Mouse (Mus musculus) right cerebral cortex, adult 2 months (tissue): ENCODE measurements around the gene Slc18a2.

ENCODE experiments used
- DNase-seq, 2 experiments: peaks; one replicate each; pipeline ENCODE4 v3.0.0; 2021 to 2022; ENCODE audit warnings: low spot score in 2 of 2

Gene Slc18a2

DNA sequence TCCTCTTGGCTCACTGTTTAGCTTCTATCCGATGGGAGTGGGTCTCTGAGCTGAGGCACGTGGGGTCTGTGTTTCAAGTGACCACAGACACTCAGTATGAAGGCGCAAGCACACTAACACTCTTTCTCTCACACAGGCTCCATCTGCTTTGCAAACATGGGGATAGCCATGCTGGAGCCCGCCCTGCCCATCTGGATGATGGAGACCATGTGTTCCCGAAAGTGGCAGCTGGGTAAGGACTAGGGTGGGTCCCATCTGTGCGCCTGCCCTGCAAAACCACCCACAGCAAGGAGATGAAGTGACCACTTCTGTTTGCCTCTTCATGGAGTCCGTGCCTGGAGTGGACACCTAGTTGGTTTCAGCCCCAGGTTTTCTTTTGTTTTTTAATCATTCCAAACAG, 15.7 kb downstream of the Slc18a2 start:
- no peak for DNase-seq

DNA sequence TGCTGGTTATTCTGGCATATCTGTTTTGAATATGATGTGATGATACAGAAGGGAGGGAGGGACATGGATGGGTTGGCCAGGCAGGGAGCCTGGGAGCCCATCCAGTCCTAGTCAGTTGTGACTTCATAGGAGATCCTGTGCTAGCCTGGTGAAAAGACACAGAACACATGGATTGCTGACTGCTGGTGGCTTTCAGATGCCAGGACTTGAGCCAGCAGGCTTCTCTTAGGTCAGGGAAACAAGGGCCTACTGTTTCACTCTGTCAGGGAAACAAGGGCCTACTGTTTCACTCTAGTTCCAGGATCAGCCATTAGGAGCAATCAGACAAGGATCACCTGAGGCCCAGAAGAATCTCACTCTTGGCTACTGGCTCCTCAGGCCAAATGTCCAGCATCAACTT, 20.1 kb downstream of the Slc18a2 start:
- no peak for DNase-seq

DNA sequence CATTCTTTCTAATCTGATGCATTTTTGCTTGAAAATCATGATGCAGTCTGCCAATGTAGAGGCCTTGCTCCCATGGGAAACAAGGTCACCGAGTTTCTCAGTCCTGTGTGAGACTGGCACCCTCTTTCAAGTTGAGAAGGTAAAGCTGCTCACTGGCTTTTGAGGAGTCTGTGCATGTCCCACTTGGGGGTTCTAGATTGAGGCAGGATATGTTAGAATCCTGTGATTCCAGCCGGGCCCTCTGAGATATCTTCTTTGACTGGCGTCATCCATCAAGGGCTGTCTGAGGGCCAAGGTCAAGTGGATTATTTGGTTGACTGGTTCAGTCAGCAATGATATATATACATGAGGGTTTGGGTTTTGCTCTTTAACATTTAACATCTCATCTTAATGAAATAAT, 21.3 kb downstream of the Slc18a2 start:
- no peak for DNase-seq

DNA sequence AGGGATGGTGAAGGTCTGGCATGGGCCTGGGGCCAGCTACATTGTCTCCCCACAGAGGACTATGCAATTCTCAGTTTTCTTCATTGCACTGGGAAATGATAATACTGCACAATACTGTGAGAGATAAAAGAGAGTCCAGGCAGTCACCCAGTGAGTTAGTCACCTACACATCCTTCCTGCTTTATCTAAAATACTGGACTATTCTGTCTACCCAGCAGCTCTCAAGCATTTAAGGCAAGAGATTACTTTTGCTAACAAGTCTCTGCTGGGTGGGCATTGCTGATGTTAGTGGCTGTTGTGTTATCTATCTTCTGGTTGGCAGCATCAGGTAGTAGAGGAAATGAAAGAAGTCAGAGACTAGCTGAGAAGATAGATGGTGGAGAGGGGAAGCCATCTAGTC, 28.3 kb downstream of the Slc18a2 start:
- DNase-seq: no peak

DNA sequence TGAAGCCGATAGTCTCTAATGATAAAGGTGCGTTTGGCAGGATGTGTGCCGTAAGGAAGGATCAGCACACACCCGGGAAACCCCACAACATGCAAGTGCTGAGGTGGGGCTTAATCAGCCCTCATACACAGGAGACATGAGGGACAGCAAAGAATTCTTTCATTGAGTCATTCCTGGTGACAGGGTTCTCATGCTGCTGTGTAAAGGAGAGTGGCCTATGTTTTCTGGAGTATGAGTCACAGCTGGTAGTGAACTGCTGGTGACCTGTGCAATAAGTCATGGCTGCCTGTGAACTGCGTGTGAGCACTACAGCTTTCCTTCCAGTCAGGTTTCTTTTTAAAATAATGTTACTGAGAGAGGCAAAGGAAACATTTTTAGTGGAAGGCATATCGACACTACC, 29.1 kb downstream of the Slc18a2 start:
- DNase-seq: no peak

DNA sequence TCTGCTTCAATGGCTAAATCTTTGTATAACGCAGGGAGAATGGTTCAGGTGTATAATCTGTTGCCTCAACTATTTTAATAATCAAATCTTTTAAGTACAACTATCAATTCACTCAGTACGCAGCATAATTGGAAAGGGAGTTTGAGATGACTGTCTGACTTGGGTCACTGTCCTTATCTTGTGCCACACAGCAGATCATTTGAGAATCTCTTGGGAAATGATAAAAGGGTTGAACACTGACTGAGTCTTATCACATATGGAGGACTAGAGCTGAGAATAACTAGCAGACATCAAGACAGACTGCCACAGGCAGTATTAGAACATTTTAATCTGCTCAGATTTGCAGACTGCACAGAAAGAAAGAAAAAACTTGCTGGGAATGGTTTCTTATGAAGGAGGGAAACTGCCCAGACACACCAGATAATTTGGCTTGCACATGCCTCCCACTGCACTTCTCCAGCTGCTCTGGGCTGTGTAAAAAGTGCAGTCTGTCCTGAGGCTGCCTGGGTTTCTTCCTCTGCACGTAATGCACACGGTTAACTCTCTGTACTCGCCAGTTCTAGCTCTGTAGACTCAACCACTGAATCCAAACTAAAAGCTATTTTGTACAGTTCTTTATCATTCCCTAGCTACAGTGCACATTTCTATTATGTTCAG, 31.6 kb downstream of the Slc18a2 start:
- DNase-seq: peak in 1 of 2 experiments; percentile 24

DNA sequence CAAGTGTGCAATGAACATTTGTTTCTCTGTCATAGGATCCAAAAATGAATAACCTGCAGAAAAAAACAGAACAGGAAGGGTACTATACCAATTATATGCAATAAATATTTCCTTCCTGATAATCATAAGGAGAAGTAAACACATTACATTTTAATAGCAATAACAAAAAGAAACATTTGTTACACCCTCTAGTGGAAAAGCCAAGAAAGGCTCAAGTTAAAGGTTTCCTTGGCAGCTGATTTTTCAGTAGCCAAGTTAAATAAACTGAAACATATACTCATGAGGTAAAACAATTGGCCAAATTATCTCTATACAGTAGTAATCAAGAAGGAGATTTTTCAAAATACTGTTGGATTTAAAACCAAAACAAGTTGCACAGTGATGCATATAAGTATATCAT, 54.6 kb downstream of the Slc18a2 start:
- DNase-seq: no peak

DNA sequence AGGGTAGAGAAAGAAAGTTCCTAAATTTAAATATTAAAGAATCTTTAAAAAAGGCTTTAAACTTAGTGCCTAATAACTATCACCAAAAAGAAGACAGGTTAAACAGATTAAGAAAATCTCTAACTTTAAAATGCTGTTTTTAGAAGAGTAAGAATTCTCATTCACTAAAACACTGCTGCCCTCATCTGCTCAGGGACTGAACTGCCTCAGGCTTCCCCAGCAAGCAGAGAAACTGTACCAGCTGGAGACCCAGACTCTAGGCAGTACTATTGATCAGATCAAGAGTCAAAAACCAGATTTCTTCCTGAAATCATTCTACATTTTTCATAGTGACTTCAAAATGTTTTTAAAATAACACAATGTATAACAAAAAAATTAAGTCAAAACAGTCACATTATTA, 55.9 kb downstream of the Slc18a2 start:
- DNase-seq: peak; percentile 46

DNA sequence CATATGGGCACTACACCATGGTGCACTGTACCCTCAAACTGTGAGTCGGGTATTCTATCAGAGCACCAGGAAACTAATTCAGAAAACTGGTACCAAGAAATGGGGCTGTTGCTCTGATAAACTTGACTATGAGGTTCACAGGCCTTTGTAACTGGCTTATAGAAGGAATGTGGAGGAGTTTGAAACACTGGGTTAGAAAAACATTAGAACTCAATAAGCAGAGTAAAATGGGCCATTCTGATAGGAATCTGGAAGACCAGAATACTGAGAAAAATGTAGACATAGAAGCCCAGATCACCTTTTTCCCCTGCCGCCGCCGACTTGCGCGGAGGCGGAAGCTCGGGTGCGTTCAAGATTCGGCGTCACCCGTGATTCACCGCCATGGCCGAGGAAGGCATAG, 61.3 kb downstream of the Slc18a2 start, which contains the start of gene Rps12-ps3:
Gene Rps12-ps3 (plus strand): TSS at position 301 of the 400 bp plus-strand sequence.
- DNase-seq: no peak

DNA sequence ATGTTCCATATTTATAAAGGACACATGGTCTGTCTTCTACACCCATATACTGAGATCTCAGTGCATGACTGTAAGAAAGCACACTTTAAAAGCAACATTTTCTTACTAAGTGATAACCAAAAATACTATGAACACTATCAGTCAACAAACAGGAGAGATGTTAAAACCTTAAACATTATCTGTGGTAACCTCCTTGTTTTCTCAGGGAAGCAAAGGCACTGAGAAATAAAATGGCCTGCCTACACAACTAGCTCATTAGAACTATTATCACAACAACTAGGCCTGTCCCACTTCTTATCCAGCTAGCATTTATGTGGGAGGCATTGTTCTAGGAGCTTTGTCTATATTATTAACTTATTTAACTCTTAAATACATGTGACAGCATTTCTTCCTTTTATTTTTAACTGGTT, 70.1 kb downstream of the Slc18a2 start:
- DNase-seq: no peak

DNA sequence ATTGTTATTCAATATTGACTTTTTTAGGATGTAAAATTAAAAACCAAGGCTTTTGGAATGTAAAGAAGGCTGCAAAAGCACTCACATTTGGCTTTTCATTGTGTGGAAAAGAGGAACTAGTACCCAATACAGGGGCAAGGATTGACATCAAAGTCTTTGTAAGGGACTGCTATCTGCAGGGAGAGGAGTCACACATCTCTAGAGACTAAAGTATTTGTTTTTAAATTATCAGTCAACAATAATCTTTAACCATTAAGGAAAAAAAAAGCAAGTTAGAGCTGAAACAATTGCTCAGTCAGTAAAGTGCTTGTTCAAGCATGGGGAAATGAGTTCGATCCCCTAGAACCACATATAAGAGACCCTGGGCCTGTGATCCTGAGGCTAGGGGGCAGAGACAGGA, 76.0 kb downstream of the Slc18a2 start:
- no peak for DNase-seq

DNA sequence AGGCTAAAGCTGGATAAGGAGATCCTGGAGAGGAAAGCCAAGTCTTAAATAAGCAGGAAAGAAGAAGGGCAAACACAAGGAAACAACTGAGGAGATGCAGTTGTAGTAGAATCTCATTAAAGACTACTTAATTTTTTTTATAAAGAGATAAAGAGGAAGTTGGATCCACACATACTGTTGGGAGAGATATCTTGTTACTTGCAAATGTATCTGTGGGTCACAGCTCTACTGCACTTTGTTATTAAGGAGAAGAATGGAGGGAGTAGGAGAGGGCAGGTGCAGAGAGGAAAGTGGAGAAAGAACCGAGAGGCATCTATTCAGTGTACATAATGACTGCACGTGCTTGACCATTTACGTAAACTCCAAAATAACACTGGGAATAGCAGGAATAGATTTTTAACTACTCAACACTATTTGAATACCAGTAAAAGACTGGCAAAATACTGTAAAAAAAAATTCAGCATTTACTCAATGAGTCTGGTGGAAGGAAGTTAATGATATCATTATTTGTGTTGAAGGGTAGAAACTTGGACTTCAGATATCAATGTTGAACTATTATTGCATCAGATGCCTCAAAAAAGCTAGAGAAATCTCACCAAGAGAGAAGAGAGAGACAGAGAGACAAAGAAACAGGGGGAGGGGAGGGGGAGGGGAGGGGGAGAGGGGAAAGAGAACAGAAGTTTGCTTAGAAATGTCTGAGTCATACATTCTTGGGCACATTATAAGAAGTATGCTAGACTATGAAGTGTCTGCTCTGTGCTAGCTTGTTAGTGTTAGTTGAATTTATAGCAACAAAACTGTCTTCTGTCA, 77.4 kb downstream of the Slc18a2 start:
- no peak for DNase-seq

DNA sequence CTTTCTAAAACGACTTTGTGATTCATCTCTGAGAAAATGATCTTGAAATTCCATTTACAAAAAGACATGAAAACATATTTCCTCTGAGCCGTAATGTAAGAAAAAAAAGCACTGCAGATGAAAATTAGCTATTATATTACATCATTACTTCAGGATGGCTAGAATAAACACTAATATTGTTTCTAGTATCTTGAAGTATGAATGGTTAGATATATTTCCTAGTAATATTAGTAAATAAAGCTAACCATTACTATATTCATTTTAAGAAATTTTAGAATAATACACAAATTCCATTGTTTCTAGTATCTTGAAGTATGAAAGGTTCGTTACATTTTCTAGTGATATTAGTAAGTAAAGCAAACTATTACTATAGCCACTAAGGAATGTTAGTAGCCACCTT, 79.2 kb downstream of the Slc18a2 start:
- no peak for DNase-seq

DNA sequence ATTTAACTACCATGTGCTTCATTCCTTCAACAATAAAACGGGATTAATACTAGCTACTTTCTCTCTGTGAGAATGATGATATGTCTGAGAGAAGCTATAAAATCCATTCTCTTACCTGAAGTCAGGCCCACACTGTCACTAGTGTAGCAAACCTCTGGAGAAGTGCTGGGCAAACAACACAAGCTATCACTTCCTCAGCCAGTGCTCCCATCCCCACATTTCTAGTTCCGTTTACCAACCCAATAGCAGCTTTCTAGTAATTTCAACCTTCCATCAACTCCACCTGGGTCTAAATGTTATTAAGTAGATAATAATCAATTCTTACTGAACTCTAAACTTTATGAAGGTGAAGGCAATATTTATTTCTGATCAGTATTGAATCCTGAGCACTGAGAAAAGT, 82.3 kb downstream of the Slc18a2 start:
- no peak for DNase-seq

DNA sequence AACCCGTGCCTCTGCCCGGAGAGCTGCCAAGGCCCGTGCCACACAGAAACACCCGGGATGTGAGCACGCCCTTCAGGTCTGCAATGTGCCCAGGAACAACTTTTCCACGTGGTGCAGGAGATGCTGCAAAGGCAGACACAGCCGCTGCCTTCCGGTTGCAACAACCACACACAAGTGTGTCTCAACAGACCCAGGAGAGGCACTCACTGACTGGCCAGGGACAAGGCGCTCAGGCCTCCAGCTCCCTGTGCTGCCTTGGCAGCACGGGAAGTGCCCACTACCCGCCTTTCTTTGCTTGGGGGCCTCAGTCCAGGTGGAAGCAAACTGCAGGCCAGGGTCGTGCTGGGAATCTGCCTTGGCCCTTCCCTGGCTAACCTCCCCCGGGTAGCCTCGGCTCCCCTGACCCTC, 83.6 kb downstream of the Slc18a2 start:
- DNase-seq: peak; percentile 23 to 26

DNA sequence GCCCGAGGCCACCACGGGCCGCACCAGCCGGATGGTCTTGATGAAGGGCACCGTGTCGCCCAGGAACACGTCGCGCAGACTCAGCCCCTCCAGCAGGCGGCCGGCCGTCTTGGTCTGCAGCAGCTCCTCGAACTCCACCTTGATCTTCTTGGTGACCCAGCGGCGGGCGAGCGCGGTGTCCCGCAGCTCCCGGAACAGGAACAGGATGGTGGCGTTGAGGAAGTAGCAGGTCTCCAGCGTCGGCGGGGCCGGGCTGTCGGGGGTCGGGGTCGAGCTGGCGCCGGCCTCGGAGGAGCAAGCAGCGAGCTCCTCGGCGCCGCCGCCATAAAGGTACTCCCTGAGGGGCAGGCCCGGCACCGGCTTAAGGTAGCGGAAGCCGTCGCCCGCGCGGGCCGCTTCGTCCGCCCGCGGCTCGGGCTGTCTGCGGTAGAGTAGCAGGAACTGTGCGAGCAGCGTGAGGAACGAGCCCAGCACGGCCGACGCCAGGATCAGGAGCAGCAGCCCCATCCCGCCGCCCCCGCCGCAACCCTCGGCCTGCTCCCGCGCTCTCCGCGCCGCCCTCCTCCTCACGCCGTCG, 84.5 kb downstream of the Slc18a2 start:
- peak in 1 of 2 experiments; percentile 38 for DNase-seq
